Mouse (Mus musculus): ENCODE measurements around the gene Zfp563. TPM values are rescaled to one million over a fixed set of nuclear protein-coding genes. Genes with fewer than 3 reads are reported as not detected.

The Zfp563 gene
- polyA plus RNA-seq (2012; rRNA removed) = 0.87 and 1.1 TPM in 2 replicates

GRCm38 (mm10) chr17:33089220-33089949 is at the start of gene Zfp563:
Gene Zfp563 (plus strand): TSS chr17:33089310.

GRCm38 (mm10) chr17:33067958-33068357 is 21.2 kb upstream of the Zfp563 start, which contains the start of gene 4921501E09Rik:
Gene 4921501E09Rik (minus strand): TSS chr17:33068058.

GRCm38 (mm10) chr17:33139261-33139820 is 50.2 kb downstream of the Zfp563 start, which contains the start of gene Morc2b:
Gene Morc2b (minus strand): TSS chr17:33139683.

Other genes with a start within 250 kb of the Zfp563 start
- 0.59 and 0.64 TPM in 2 replicates for gene Zfp870, start 197.7 kb upstream of the Zfp563 start, polyA plus RNA-seq (2012; rRNA removed)
- gene Cyp4f14, start 172.0 kb upstream of the Zfp563 start, polyA plus RNA-seq (2012; rRNA removed) = 85.3 and 120 TPM in 2 replicates
- 79.1 and 79.8 TPM in 2 replicates for gene Cyp4f13, start 141.9 kb upstream of the Zfp563 start, polyA plus RNA-seq (2012; rRNA removed)
- gene Zfp472, start 123.5 kb upstream of the Zfp563 start, polyA plus RNA-seq (2012; rRNA removed) = 0.22 and 0.41 TPM in 2 replicates
- gene Zfp952, start 96.2 kb upstream of the Zfp563 start, polyA plus RNA-seq (2012; rRNA removed) = 1.2 and 1.3 TPM in 2 replicates
- gene Zfp763, start 55.9 kb upstream of the Zfp563 start, polyA plus RNA-seq (2012; rRNA removed) = 0.13 and 0.16 TPM in 2 replicates
- gene 4921501E09Rik, start 21.3 kb upstream of the Zfp563 start, polyA plus RNA-seq (2012; rRNA removed) = not detected in 2 replicates
- gene Morc2b, start 50.4 kb downstream of the Zfp563 start, polyA plus RNA-seq (2012; rRNA removed) = not detected in 2 replicates
- gene Olfr55, start 79.1 kb downstream of the Zfp563 start, polyA plus RNA-seq (2012; rRNA removed) = not detected in 2 replicates
- gene Olfr239, start 102.0 kb downstream of the Zfp563 start, polyA plus RNA-seq (2012; rRNA removed) = not detected in 2 replicates
- not detected in 2 replicates for gene Olfr1564, start 132.4 kb downstream of the Zfp563 start, polyA plus RNA-seq (2012; rRNA removed)
- 0.31 and 0.44 TPM in 2 replicates for gene Zfp955a, start 165.8 kb downstream of the Zfp563 start, polyA plus RNA-seq (2012; rRNA removed)
- gene Olfr63, start 175.4 kb downstream of the Zfp563 start, polyA plus RNA-seq (2012; rRNA removed) = not detected in 2 replicates
- 0.80 and 0.95 TPM in 2 replicates for gene Zfp955b, start 200.2 kb downstream of the Zfp563 start, polyA plus RNA-seq (2012; rRNA removed)